Mouse (Mus musculus) ES-E14 (cell line): Measurements from ENCODE around the gene Rab5c. TPM values are rescaled to one million over a fixed set of nuclear protein-coding genes. Genes with fewer than 3 reads are reported as not detected.

Source experiments
- DNase-seq: peaks from one replicate; pipeline ENCODE4 v3.0.0-alpha.2; 2013; ENCODE audit warnings: low read depth, low spot score
- H3K27ac ChIP-seq: 2 replicates; pipeline ENCODE4 v1.5.1; 2012; ENCODE audit warnings: low read depth, mild to moderate bottlenecking, low read length, moderate library complexity, mixed read lengths; ENCODE audit not compliant: poor library complexity, insufficient read depth, severe bottlenecking
- H3K36me3 ChIP-seq: 2 replicates; pipeline ENCODE4 v1.6.1; 2012; ENCODE audit warnings: mild to moderate bottlenecking, low read length, moderate library complexity, mixed read lengths; ENCODE audit not compliant: control insufficient read depth, poor library complexity, insufficient read depth, severe bottlenecking
- H3K4me1 ChIP-seq, 2 experiments: fragments of 150-350 bp in 1 of 2; sonication (generic) in 1 of 2; 2 replicates each; pipeline ENCODE4 v1.6.1; 2012; ENCODE audit warnings: low read length in 2 of 2, mild to moderate bottlenecking in 1 of 2, mixed read lengths in 1 of 2; ENCODE audit not compliant: control insufficient read depth in 2 of 2, insufficient read depth in 2 of 2, poor library complexity in 1 of 2
- H3K4me3 ChIP-seq, 2 experiments: fragments of 150-350 bp in 1 of 2; sonication (generic) in 1 of 2; 2 replicates each; pipeline ENCODE4 v1.5.1; 2012; ENCODE audit warnings: low read length in 2 of 2, low read depth in 1 of 2, mild to moderate bottlenecking in 1 of 2, mixed read lengths in 1 of 2; ENCODE audit not compliant: insufficient read depth in 1 of 2, poor library complexity in 1 of 2, severe bottlenecking in 1 of 2
- H3K9ac ChIP-seq: 2 replicates; pipeline ENCODE4 v1.6.1; 2012; ENCODE audit warnings: low read depth, mild to moderate bottlenecking, low read length, mixed read lengths; ENCODE audit not compliant: poor library complexity, insufficient read depth, severe bottlenecking
- H3K9me3 ChIP-seq: fragments of 150-350 bp; sonication (generic); 2 replicates; pipeline ENCODE4 v1.6.1; 2012; ENCODE audit warnings: low read depth, mild to moderate bottlenecking, low read length; ENCODE audit not compliant: control insufficient read depth, insufficient read depth
- CHD2 ChIP-seq: IDR thresholded peaks from 2 replicates; pipeline ENCODE4 v1.6.1; 2014; ENCODE audit warnings: mild to moderate bottlenecking, low read depth, low read length, inconsistent platforms
- HCFC1 ChIP-seq: IDR thresholded peaks from 2 replicates; pipeline ENCODE4 v1.6.1; 2012; ENCODE audit warnings: low read length, inconsistent platforms, borderline replicate concordance; ENCODE audit not compliant: insufficient read depth
- MAFK ChIP-seq: IDR thresholded peaks from 2 replicates; pipeline ENCODE4 v1.6.1; 2014; ENCODE audit warnings: mild to moderate bottlenecking, low read depth, low read length, inconsistent platforms; ENCODE audit not compliant: insufficient read depth
- ZC3H11A ChIP-seq: IDR thresholded peaks from 2 replicates; pipeline ENCODE4 v1.6.1; 2012; ENCODE audit warnings: low read depth, mild to moderate bottlenecking, inconsistent platforms, low read length, borderline replicate concordance
- ZNF384 ChIP-seq: IDR thresholded peaks from 2 replicates; pipeline ENCODE4 v1.6.1; 2012; ENCODE audit warnings: low read depth, low read length, inconsistent platforms
- in situ Hi-C, 2 experiments: fragments of 600-800 bp; cut with MboI; formaldehyde crosslinking; loops; one replicate each; pipeline ENCODE4 v1.15.1; 2025; ENCODE audit warnings: low sequenced_read_pairs in 2 of 2, inconsistent platforms in 1 of 2; ENCODE audit not compliant: unreplicated experiment in 2 of 2
- total RNA-seq: library from RNA; depleted of rRNA; stranded (reverse); fragments of 300-350 nt; gene quantifications from 2 replicates; pipeline ENCODE4 v1.2.3, GENCODE M21; 2012

Gene Rab5c
- total RNA-seq, 1 experiment = 124 TPM

- in situ Hi-C loops = no loop called here
- no peak overlapping the region for H3K27ac ChIP-seq
- no peak overlapping the region for H3K4me3 ChIP-seq
- H3K9ac ChIP-seq = no peak overlapping the region
- no peaks in the 10 kb centered on the region for H3K36me3 ChIP-seq
- peak; percentile 73 for DNase-seq
- no peaks in the 10 kb centered on the region for H3K9me3 ChIP-seq
- peaks cover 4 to 9% of the 10 kb centered on the region in 2 experiments; a peak in 2 of 4 replicates for H3K4me1 ChIP-seq
- no peak for TF ChIP-seq MAFK
- TF ChIP-seq HCFC1 = no peak
- TF ChIP-seq ZNF384 = no peak
Observed at GRCm38 (mm10) chr11:100745085-100745484, 7.1 kb upstream of the Rab5c start.

DNA sequence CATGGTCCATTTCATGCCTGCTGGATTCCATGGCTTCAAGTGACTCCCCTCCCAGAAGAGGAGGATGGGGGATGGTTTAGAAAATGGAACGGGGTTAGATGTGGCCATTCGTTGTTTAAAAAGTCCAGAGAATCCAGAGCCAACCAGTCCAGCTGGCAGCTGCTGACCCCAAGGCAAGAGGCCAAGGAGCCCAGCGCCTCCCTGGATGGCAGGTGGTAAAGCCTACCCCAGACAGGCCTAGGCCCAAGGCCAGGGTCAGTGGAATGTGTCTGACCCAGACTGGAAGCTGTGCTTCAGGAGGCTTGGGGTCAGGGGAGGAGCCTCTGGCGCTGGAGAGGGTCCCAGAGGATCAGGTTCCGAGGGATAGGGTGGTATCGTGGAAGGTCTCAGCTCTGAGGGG is 3.3 kb upstream of the Rab5c start:
- in situ Hi-C loops = no loop called here
- DNase-seq = no peak
- TF ChIP-seq CHD2 = no peak
- TF ChIP-seq ZNF384 = no peak
- TF ChIP-seq HCFC1 = no peak
- no peak for TF ChIP-seq MAFK
- TF ChIP-seq ZC3H11A = no peak
- Histone ChIP-seq H3K27ac (no peak overlapping the region), H3K9me3 (no peaks in the 10 kb centered on the region), H3K4me1 (peaks cover 9 to 15% of the 10 kb centered on the region in 2 experiments; a peak in 3 of 4 replicates), H3K36me3 (no peaks in the 10 kb centered on the region), H3K4me3 (no peak overlapping the region), H3K9ac (no peak overlapping the region)

DNA sequence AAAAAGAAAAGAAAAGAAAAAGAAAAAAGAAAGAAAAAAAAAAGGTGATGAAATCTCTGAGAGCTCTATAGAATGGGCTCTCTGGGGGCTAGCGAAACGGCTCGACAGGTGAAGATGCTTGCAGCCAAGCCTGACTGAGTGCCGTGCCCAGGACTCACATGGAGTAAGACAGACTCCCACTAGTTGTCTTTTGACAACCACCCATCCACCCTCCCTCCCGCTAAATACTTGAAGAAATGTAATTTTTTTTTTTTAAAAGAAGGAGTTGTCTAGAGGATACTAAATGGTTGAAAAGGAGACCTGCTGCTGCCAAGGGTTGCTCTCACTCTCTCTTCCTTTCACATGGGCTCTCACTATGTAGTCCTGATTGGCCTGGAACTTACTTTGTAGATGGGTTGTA is 734 bp upstream of the Rab5c start:
- peak overlapping the region; percentile 63 to 82; a peak in 3 of 4 replicates for H3K4me3 ChIP-seq
- no peak for DNase-seq
- no peak overlapping the region; the same call in 1 of the 2 replicates for H3K9ac ChIP-seq
- TF ChIP-seq ZNF384 (no peak), HCFC1 (no peak), ZC3H11A (no peak), MAFK (no peak), CHD2 (no peak)
- in situ Hi-C loops = no loop called here
- peaks cover 8 to 10% of the 10 kb centered on the region in 2 experiments; a peak in 3 of 4 replicates for H3K4me1 ChIP-seq
- H3K27ac ChIP-seq = no peak overlapping the region
- H3K9me3 ChIP-seq = no peaks in the 10 kb centered on the region
- H3K36me3 ChIP-seq = peaks cover 2% of the 10 kb centered on the region; the same call in 1 of the 2 replicates

DNA sequence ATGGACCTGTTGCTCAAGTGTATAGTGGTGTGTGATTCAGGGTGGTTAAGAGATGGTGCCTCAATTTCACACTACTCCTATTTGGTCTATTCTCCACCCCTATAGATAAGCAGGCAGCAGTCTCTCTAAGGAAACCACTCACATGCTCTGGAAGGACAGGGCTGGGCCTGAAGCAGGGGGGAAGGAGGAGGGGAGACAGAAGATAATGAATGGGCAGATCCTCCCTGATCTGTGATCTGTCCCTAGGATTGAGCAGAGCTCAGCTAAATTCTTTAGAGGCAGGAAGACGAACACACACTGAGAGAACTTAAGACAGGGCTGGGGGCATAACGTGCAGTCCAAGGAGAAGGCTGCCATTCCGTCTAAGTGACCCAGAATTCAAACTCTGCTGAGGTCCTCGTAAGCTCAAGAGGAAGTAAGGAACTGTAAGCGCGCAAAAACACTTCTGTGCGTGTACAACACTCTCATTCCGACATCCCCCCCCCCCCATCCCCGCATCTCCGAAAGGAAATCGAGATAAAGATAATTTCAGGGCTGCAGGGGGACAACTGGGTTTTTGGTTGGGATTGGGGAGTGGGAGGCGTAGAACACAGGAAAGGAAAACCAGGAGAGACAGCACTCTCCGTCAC is 796 bp downstream of the Rab5c start:
- in situ Hi-C loops = no loop called here
- no peak overlapping the region for H3K27ac ChIP-seq
- H3K4me3 ChIP-seq = peak overlapping the region; percentile 92
- no peak for DNase-seq
- TF ChIP-seq ZC3H11A = no peak
- TF ChIP-seq CHD2 = no peak
- TF ChIP-seq HCFC1 = no peak
- no peak for TF ChIP-seq ZNF384
- TF ChIP-seq MAFK = no peak
- H3K4me1 ChIP-seq = peaks cover 8 to 10% of the 10 kb centered on the region in 2 experiments; a peak in 3 of 4 replicates
- peak overlapping the region; percentile 93 for H3K9ac ChIP-seq
- H3K9me3 ChIP-seq = no peaks in the 10 kb centered on the region
- H3K36me3 ChIP-seq = peaks cover 2% of the 10 kb centered on the region; the same call in 1 of the 2 replicates

DNA sequence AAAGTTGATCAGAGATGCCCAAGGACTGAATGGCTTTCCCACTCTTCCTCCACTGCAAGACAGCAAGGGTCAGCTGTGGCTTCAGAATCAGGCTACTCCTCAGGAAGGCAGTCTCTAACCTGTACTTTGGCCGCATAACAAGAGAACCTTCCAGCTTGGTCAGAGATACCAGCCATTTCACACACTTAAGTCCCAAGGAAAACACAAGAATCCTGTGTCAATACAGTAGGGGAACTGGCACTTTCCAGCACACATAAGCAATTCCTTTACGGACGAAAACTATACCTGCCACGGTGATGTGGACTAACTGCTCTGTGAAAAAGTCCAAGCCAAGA is 1.3 kb downstream of the Rab5c start:
- H3K4me1 ChIP-seq = peaks cover 8 to 10% of the 10 kb centered on the region in 2 experiments; a peak in 3 of 4 replicates
- H3K9ac ChIP-seq = peak overlapping the region; percentile 93
- no peak for TF ChIP-seq HCFC1
- TF ChIP-seq ZNF384 = no peak
- no peak for TF ChIP-seq CHD2
- TF ChIP-seq MAFK = no peak
- TF ChIP-seq ZC3H11A = no peak
- H3K27ac ChIP-seq = no peak overlapping the region
- no peaks in the 10 kb centered on the region for H3K9me3 ChIP-seq
- peak overlapping the region; percentile 92 for H3K4me3 ChIP-seq
- in situ Hi-C loops = no loop called here
- H3K36me3 ChIP-seq = peaks cover 2% of the 10 kb centered on the region; the same call in 1 of the 2 replicates
- no peak for DNase-seq
